Mouse (Mus musculus): ENCODE data around the gene Vpreb2. TPM values are rescaled to one million over a fixed set of nuclear protein-coding genes. Genes with fewer than 3 reads are reported as not detected.
"Not testable (repeated sequence)": the region's sequence is repeated elsewhere in the genome, so short reads cannot be mapped to it uniquely, and the experiment has no call there.

Gene Vpreb2
- polyA plus RNA-seq, 1 experiment from 2014 or later: 2.6 TPM

DNA sequence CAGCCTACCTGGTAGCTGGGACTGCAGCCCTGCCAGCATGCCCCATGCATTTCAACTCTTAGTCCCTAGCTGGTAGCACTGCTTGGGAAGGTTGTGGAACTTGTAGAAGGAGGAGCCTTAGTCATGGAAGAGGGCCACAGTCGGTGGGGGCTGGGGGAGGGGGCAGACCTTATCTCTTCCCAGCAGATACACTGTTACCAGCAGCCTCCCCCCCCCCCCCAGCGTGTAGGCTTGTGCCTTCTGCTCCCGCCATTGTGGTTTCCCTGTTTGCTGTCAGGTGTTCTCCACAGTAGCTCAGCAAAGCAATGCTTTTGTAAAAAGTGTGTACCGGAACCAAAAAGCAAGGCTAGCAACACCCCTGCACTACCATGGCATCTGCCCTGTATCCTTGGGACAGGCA is 28.6 kb upstream of the Vpreb2 start:
- Histone ChIP-seq H3K36me3 (replicated peaks; ENCODE audit: insufficient read depth, low read length) (no peaks in the 10 kb centered on the region), H3K4me2 (ENCODE audit: low read depth, low read length) (no peak overlapping the region), H3K27ac (ENCODE audit: low read depth) (no peak overlapping the region), H3K9me3 (ENCODE audit: low read length) (no peaks in the 10 kb centered on the region), H3K4me3 (ENCODE audit: low read depth, low read length) (no peak overlapping the region), H3K9ac (replicated peaks) (no peak overlapping the region), H3K4me1 (ENCODE audit: insufficient read depth) (no peaks in the 10 kb centered on the region), H3K27me3 (ENCODE audit: insufficient read depth, low read length) (no peaks in the 10 kb centered on the region)
- DNase-seq (no peak), ATAC-seq (no peak)
- WGBS (ENCODE audit: insufficient replicate concordance): 84% methylated on average over 3 of the region's 4 CpGs
- TF ChIP-seq EP300 (IDR thresholded peaks at IDR 0.05; ENCODE audit: low read depth) (no peak), CTCF (IDR thresholded peaks at IDR 0.05; ENCODE audit: low read depth) (no peak)

DNA sequence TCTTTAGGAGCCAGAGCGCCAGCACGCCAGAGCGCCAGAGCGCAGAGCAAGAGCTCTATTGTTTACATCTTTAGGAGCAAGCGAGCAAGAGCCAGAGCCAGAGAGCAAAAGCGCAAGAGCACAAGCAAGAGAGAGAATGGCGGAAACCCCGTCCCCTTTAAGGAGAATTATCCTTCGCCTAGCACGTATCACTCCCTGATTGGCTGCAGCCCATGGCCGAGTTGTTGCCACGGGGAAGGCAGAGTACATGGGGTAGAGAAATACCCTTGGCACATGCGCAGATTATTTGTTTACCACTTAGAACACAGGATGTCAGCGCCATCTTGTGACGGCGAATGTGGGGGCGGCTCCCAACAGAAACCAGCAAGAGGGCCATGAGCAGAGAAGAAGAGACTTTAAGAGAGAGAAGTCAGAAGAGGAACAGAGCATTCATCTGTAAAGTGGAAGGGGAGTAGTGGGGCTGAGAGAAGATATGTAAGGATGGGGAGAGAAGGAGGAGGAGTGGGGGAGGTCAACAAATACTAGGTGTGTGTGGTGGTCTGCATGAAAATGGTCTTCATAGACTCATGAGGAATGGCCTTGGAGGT is 24.1 kb upstream of the Vpreb2 start:
- not testable (repeated sequence) for H3K27ac ChIP-seq (ENCODE audit: low read depth); H3K36me3 ChIP-seq (replicated peaks; ENCODE audit: insufficient read depth, low read length); H3K4me2 ChIP-seq (ENCODE audit: low read depth, low read length); DNase-seq; H3K4me3 ChIP-seq (ENCODE audit: low read depth, low read length); H3K9ac ChIP-seq (replicated peaks); ATAC-seq; H3K4me1 ChIP-seq (ENCODE audit: insufficient read depth); H3K27me3 ChIP-seq (ENCODE audit: insufficient read depth, low read length); H3K9me3 ChIP-seq (ENCODE audit: low read length)
- WGBS (ENCODE audit: insufficient replicate concordance): 92% methylated on average over 16 of the region's 17 CpGs

DNA sequence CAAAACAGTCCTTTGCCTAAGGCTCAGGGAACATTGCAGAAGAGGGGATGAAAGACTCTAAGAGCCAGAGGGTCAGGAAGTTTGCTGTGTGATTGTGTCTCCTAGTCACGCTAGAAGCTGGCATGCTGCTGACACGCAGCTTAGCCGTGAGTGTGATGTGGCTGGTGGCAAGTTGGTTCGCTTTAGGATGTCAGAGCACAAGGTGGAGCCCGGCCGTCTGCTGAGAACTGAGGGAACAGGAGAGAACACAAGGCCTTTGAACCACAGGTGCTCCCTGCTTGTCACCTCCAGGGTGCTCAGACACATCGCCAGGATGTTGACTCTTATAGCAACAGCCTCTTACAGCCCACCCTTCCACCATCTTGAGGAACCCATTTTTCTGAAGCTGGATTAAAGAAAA is 18.1 kb upstream of the Vpreb2 start:
- Histone ChIP-seq H3K4me2 (ENCODE audit: low read depth, low read length) (no peak overlapping the region), H3K4me3 (ENCODE audit: low read depth, low read length) (no peak overlapping the region), H3K36me3 (replicated peaks; ENCODE audit: insufficient read depth, low read length) (no peaks in the 10 kb centered on the region), H3K4me1 (ENCODE audit: insufficient read depth) (no peaks in the 10 kb centered on the region), H3K27me3 (ENCODE audit: insufficient read depth, low read length) (no peaks in the 10 kb centered on the region), H3K9ac (replicated peaks) (no peak overlapping the region), H3K27ac (ENCODE audit: low read depth) (no peak overlapping the region), H3K9me3 (ENCODE audit: low read length) (no peaks in the 10 kb centered on the region)
- TF ChIP-seq CTCF (IDR thresholded peaks at IDR 0.05; ENCODE audit: low read depth) (no peak), EP300 (IDR thresholded peaks at IDR 0.05; ENCODE audit: low read depth) (no peak)
- ATAC-seq: no peak
- WGBS (ENCODE audit: insufficient replicate concordance): 59% methylated on average over 7 of the region's 7 CpGs
- DNase-seq: no peak

DNA sequence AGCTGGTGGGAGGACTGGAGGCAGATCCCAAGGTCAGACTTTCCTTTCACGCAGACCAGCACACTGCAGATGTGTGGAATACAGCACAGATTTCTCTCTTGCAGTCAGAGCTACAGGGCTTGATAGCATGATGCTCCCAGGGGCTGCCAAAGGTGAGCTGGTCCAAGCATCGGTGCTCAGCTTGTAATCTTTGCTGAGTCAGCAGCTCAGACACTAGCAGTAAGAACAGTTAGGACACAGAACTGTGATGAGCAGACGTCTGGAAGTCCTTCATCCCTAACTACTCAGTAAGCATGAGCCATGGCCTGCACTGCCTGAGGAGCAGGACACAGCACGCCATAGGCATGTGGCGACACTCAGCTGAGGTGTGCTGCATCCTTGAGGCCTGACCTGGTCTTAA is 8.4 kb upstream of the Vpreb2 start:
- WGBS (ENCODE audit: insufficient replicate concordance): 68% methylated on average over 5 of the region's 5 CpGs
- ATAC-seq: no peak
- H3K27ac ChIP-seq (ENCODE audit: low read depth): no peak overlapping the region
- TF ChIP-seq CTCF (IDR thresholded peaks at IDR 0.05; ENCODE audit: low read depth) (no peak), EP300 (IDR thresholded peaks at IDR 0.05; ENCODE audit: low read depth) (no peak)
- no peaks in the 10 kb centered on the region for H3K36me3 ChIP-seq (replicated peaks; ENCODE audit: insufficient read depth, low read length)
- no peak overlapping the region for H3K9ac ChIP-seq (replicated peaks)
- no peak overlapping the region for H3K4me3 ChIP-seq (ENCODE audit: low read depth, low read length)
- no peak overlapping the region for H3K4me2 ChIP-seq (ENCODE audit: low read depth, low read length)
- H3K4me1 ChIP-seq (ENCODE audit: insufficient read depth): no peaks in the 10 kb centered on the region
- H3K9me3 ChIP-seq (ENCODE audit: low read length): 0 out of 2 replicates have a peak, but pooled peaks cover 2% of the 10 kb centered on the region
- H3K27me3 ChIP-seq (ENCODE audit: insufficient read depth, low read length): no peaks in the 10 kb centered on the region
- no peak for DNase-seq

DNA sequence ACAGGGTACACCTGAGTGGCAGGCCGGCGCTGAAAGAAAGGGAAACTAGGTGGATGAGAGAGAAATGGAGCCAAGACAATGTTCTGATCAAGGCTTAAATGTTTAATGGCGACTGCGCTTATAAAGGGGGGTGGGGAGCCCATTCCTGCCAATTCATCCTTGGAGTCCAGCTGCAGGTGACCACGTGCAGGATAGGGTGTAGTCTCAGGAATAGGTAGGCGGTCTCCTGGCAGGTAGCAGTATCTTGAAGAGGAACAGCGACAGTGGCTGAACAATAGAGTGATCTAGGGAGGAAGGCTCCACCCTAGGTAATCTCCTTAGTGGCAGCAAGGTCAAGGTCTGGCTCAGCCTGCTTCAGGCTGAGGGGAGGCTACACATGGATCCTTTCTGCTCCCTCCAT is 2.4 kb upstream of the Vpreb2 start:
- not testable (repeated sequence) for H3K27me3 ChIP-seq (ENCODE audit: insufficient read depth, low read length); H3K27ac ChIP-seq (ENCODE audit: low read depth); H3K4me2 ChIP-seq (ENCODE audit: low read depth, low read length); H3K36me3 ChIP-seq (replicated peaks; ENCODE audit: insufficient read depth, low read length); ATAC-seq; H3K9me3 ChIP-seq (ENCODE audit: low read length); H3K4me1 ChIP-seq (ENCODE audit: insufficient read depth); H3K4me3 ChIP-seq (ENCODE audit: low read depth, low read length); DNase-seq; H3K9ac ChIP-seq (replicated peaks)
- 69% methylated on average over 7 of the region's 7 CpGs for whole genome bisulfite sequencing (ENCODE audit: insufficient replicate concordance)

DNA sequence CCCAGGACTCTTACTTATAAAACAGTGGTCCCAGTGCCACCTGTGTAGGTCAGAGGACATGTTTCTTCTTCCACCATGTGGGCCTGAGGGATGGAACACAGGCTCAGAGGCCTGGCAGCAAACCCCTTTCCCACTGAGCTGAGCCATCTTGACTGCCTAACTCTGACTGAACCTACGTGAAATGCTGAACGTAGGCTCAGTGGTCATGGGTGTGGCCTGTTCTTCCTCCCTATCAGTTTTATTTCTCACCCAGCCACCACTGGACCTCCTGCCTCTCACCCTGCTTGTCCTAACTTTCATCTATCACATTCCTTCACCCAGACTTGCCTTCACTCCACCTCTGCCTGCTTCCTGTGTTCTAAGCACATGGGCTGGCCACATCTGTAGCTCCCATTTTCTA is 3.0 kb downstream of the Vpreb2 start:
- H3K27ac ChIP-seq (ENCODE audit: low read depth): no peak overlapping the region

DNA sequence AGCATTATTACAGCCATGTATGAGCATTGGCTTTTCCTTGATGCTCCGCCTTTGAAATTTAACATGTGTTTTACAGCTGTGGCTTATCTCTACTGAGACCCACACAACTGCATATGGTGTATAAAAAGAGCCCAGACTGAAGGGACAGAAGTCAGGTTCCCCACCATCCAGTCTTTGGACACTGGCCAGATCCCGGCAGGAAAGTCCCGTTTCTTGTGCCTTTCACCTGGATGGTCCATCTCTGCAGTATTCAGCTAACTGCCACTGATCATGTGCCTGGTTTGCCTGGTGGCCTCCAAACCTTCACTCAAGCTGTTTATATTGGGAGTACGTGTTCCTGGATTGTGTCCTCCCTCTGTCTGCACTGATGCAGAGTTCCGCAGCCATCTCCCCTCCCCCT is 4.0 kb downstream of the Vpreb2 start:
- no peak overlapping the region for H3K9ac ChIP-seq (replicated peaks)
- ATAC-seq (no peak), DNase-seq (no peak)
- WGBS (ENCODE audit: insufficient replicate concordance): 60% methylated on average over 5 of the region's 5 CpGs
- H3K27me3 ChIP-seq (ENCODE audit: insufficient read depth, low read length): no peaks in the 10 kb centered on the region
- H3K27ac ChIP-seq (ENCODE audit: low read depth): no peak overlapping the region
- H3K9me3 ChIP-seq (ENCODE audit: low read length): no peaks in the 10 kb centered on the region
- H3K4me1 ChIP-seq (ENCODE audit: insufficient read depth): no peaks in the 10 kb centered on the region
- H3K4me3 ChIP-seq (ENCODE audit: low read depth, low read length): no peak overlapping the region
- H3K36me3 ChIP-seq (replicated peaks; ENCODE audit: insufficient read depth, low read length): no peaks in the 10 kb centered on the region
- H3K4me2 ChIP-seq (ENCODE audit: low read depth, low read length): no peak overlapping the region
- TF ChIP-seq EP300 (IDR thresholded peaks at IDR 0.05; ENCODE audit: low read depth): no peak
- TF ChIP-seq CTCF (IDR thresholded peaks at IDR 0.05; ENCODE audit: low read depth): no peak

More for the DNA sequence above, 3.0 kb downstream of the Vpreb2 start:
- Histone ChIP-seq H3K9me3 (ENCODE audit: low read length) (no peaks in the 10 kb centered on the region), H3K4me2 (ENCODE audit: low read depth, low read length) (no peak overlapping the region), H3K27me3 (ENCODE audit: insufficient read depth, low read length) (no peaks in the 10 kb centered on the region), H3K36me3 (replicated peaks; ENCODE audit: insufficient read depth, low read length) (no peaks in the 10 kb centered on the region), H3K4me3 (ENCODE audit: low read depth, low read length) (no peak overlapping the region), H3K9ac (replicated peaks) (no peak overlapping the region), H3K4me1 (ENCODE audit: insufficient read depth) (no peaks in the 10 kb centered on the region)
- WGBS (ENCODE audit: insufficient replicate concordance): 45% methylated on average over 2 of the region's 2 CpGs
- ATAC-seq (no peak), DNase-seq (no peak)
- TF ChIP-seq CTCF (IDR thresholded peaks at IDR 0.05; ENCODE audit: low read depth) (no peak), EP300 (IDR thresholded peaks at IDR 0.05; ENCODE audit: low read depth) (no peak)
